Mouse (Mus musculus) liver, postnatal 0 days (tissue): ENCODE measurements around the gene Stra6l. TPM values are rescaled to one million over a fixed set of nuclear protein-coding genes. Genes with fewer than 3 reads are reported as not detected.

Source experiments
- ATAC-seq: fragments of 200-750 bp; cut with Nextera tagmentation; 2 replicates; pipeline ENCODE4 v1.8.0; 2017; ENCODE audit warnings: mild to moderate bottlenecking, moderate library complexity
- DNase-seq: peaks from one replicate; pipeline ENCODE4 v3.0.0-alpha.2; 2016
- H3K27ac ChIP-seq: fragments of 300-500 bp; sonication (generic); 2 replicates; pipeline ENCODE4 v1.5.1; 2014; ENCODE audit warnings: antibody characterized with exemption, moderate library complexity, mild to moderate bottlenecking, low read depth
- H3K27me3 ChIP-seq: fragments of 300-500 bp; sonication (generic); 2 replicates; pipeline ENCODE4 v1.6.1; 2014; ENCODE audit warnings: low read length, control low read depth, mixed read lengths; ENCODE audit not compliant: insufficient read depth
- H3K36me3 ChIP-seq: fragments of 300-500 bp; sonication (generic); replicated peaks from 2 replicates; pipeline ENCODE4 v1.6.1; 2014; ENCODE audit warnings: mild to moderate bottlenecking, control low read depth, low read length, moderate library complexity, mixed read lengths; ENCODE audit not compliant: insufficient read depth
- H3K4me1 ChIP-seq: fragments of 300-500 bp; sonication (generic); 2 replicates; pipeline ENCODE4 v1.6.1; 2014; ENCODE audit warnings: antibody characterized with exemption, mild to moderate bottlenecking, control low read depth; ENCODE audit not compliant: insufficient read depth
- H3K4me2 ChIP-seq: fragments of 300-500 bp; sonication (generic); 2 replicates; pipeline ENCODE4 v1.6.1; 2014; ENCODE audit warnings: low read depth, mild to moderate bottlenecking, low read length, moderate library complexity, mixed read lengths
- H3K4me3 ChIP-seq: fragments of 300-500 bp; sonication (generic); 2 replicates; pipeline ENCODE4 v1.5.1; 2014; ENCODE audit warnings: low read depth, low read length
- H3K9ac ChIP-seq: fragments of 300-500 bp; sonication (generic); replicated peaks from 2 replicates; pipeline ENCODE4 v1.6.1; 2014; ENCODE audit warnings: mild to moderate bottlenecking, moderate library complexity
- H3K9me3 ChIP-seq: fragments of 300-500 bp; sonication (generic); 2 replicates; pipeline ENCODE4 v1.6.1; 2016; ENCODE audit warnings: mild to moderate bottlenecking, control low read depth, low read length, mixed read lengths
- CTCF ChIP-seq: sonication (generic); IDR thresholded peaks from 2 replicates; pipeline ENCODE4 v1.5.1; 2016; ENCODE audit warnings: antibody characterized with exemption, low read depth
- EP300 ChIP-seq: IDR thresholded peaks from 2 replicates; pipeline ENCODE4 v1.6.1; 2016; ENCODE audit warnings: antibody characterized with exemption, low read depth, mild to moderate bottlenecking
- WGBS: fragments of 180-500 bp; shearing (Covaris S2); extraction: QIAGEN DNeasy Blood & Tissue Kit; methylation state at CpG from one replicate; pipeline ENCODE4 v1.1.7; 2014; ENCODE audit not compliant: insufficient replicate concordance; 5-methylcytosine and 5-hydroxymethylcytosine counted together
- polyA plus RNA-seq: library from polyadenylated mRNA; unstranded; fragments of >200 nt; fragmentation: Nextera tagmentation; extraction: Ambion mirVana; gene quantifications from 2 replicates; pipeline ENCODE4 v1.2.1, GENCODE M21; 2015

Gene Stra6l
- 16.9 and 18.9 TPM in 2 replicates for polyA plus RNA-seq

GRCm38 (mm10) chr4:45848109-45848824 is at the start of gene Stra6l:
Stra6l (plus strand) TSS chr4:45848664.
- peak within 1 kb of the TSS; percentile 43 for H3K4me3 ChIP-seq
- peak within 1 kb of the TSS; percentile 60 for H3K4me2 ChIP-seq
- DNase-seq: no peak
- peak within 1 kb of the TSS; percentile 60 for H3K9ac ChIP-seq
- WGBS: 25% methylated on average over 10 of the region's 10 CpGs
- no peak for TF ChIP-seq CTCF
- TF ChIP-seq EP300: no peak
- H3K36me3 ChIP-seq: no peaks in the 10 kb centered on the region
- no peaks in the 10 kb centered on the region for H3K27me3 ChIP-seq
- H3K9me3 ChIP-seq: no peaks in the 10 kb centered on the region
- peak within 1 kb of the TSS; percentile 90 for H3K27ac ChIP-seq
- no peak for ATAC-seq
- peaks cover 9% of the 10 kb centered on the region; the same call in 1 of the 2 replicates for H3K4me1 ChIP-seq

GRCm38 (mm10) chr4:45798964-45799363 is 49.5 kb upstream of the Stra6l start, which contains the start of gene Aldh1b1:
Aldh1b1 (plus strand) TSS chr4:45799022.
- H3K9me3 ChIP-seq: no peaks in the 10 kb centered on the region
- TF ChIP-seq EP300 (no peak), CTCF (no peak)
- peak within 1 kb of the TSS; percentile 80 for H3K4me2 ChIP-seq
- peak; percentile 86 for ATAC-seq
- peak within 1 kb of the TSS; percentile 78 for H3K27ac ChIP-seq
- peak within 1 kb of the TSS; percentile 59 for H3K9ac ChIP-seq
- H3K4me3 ChIP-seq: peak within 1 kb of the TSS; percentile 58
- under 1% methylated on average over 26 of the region's 26 CpGs for WGBS
- peak; percentile 84 for DNase-seq
- H3K4me1 ChIP-seq: peaks cover 9% of the 10 kb centered on the region
- 0 out of 2 replicates have a peak, but pooled peaks cover 2% of the 10 kb centered on the region for H3K36me3 ChIP-seq
- no peaks in the 10 kb centered on the region for H3K27me3 ChIP-seq

- no peaks in the 10 kb centered on the region for H3K9me3 ChIP-seq
- peaks cover 9% of the 10 kb centered on the region for H3K4me1 ChIP-seq
- H3K9ac ChIP-seq: peak overlapping the region; percentile 26; the same call in 1 of the 2 replicates
- ATAC-seq (peak; percentile 27), DNase-seq (no peak)
- 12% methylated on average over 3 of the region's 3 CpGs for WGBS
- H3K4me2 ChIP-seq: peak overlapping the region; percentile 80
- peak overlapping the region; percentile 78 for H3K27ac ChIP-seq
- peak overlapping the region; percentile 3; the same call in 1 of the 2 replicates for H3K4me3 ChIP-seq
- TF ChIP-seq EP300: no peak
- no peak for TF ChIP-seq CTCF
- H3K27me3 ChIP-seq: no peaks in the 10 kb centered on the region
- H3K36me3 ChIP-seq: 0 out of 2 replicates have a peak, but pooled peaks cover 2% of the 10 kb centered on the region
These were observed 48.4 kb upstream of the Stra6l start for GRCm38 (mm10) chr4:45799956-45800537.

GRCm38 (mm10) chr4:45802900-45803299 is 45.6 kb upstream of the Stra6l start:
- Histone ChIP-seq H3K9ac (no peak overlapping the region), H3K27ac (no peak overlapping the region), H3K36me3 (0 out of 2 replicates have a peak, but pooled peaks cover 2% of the 10 kb centered on the region), H3K9me3 (no peaks in the 10 kb centered on the region), H3K4me3 (no peak overlapping the region), H3K4me2 (no peak overlapping the region), H3K27me3 (no peaks in the 10 kb centered on the region), H3K4me1 (peaks cover 9% of the 10 kb centered on the region)
- DNase-seq (no peak), ATAC-seq (no peak)
- 86% methylated on average over 14 of the region's 14 CpGs for whole genome bisulfite sequencing
- TF ChIP-seq EP300 (no peak), CTCF (no peak)

- ATAC-seq (no peak), DNase-seq (no peak)
- H3K9me3 ChIP-seq: no peaks in the 10 kb centered on the region
- no peaks in the 10 kb centered on the region for H3K27me3 ChIP-seq
- no peak overlapping the region for H3K4me3 ChIP-seq
- H3K9ac ChIP-seq: no peak overlapping the region
- WGBS: 53% methylated on average over 7 of the region's 7 CpGs
- H3K36me3 ChIP-seq: no peaks in the 10 kb centered on the region
- H3K27ac ChIP-seq: no peak overlapping the region
- H3K4me1 ChIP-seq: no peaks in the 10 kb centered on the region
- TF ChIP-seq EP300 (no peak), CTCF (no peak)
- H3K4me2 ChIP-seq: no peak overlapping the region
These were observed 40.4 kb upstream of the Stra6l start for GRCm38 (mm10) chr4:45808034-45808433.

- no peak for ATAC-seq
- Histone ChIP-seq H3K4me3 (no peak overlapping the region), H3K27ac (no peak overlapping the region), H3K27me3 (no peaks in the 10 kb centered on the region), H3K4me2 (no peak overlapping the region), H3K9me3 (no peaks in the 10 kb centered on the region), H3K4me1 (no peaks in the 10 kb centered on the region), H3K36me3 (no peaks in the 10 kb centered on the region), H3K9ac (no peak overlapping the region)
- WGBS: 33% methylated on average over 8 of the region's 8 CpGs
- TF ChIP-seq CTCF: no peak
- TF ChIP-seq EP300: no peak
- DNase-seq: no peak
These were observed 37.2 kb upstream of the Stra6l start for GRCm38 (mm10) chr4:45811250-45811649.
